Mouse (Mus musculus): ENCODE results near the gene Tnrc18. TPM values are rescaled to one million over a fixed set of nuclear protein-coding genes. Genes with fewer than 3 reads are reported as not detected.

Tnrc18 gene
- polyA plus RNA-seq, 1 experiment from 2014 or later: 40.4 TPM

GRCm38 (mm10) chr5:142786709-142787108, 30.8 kb downstream of the Tnrc18 start:
- Histone ChIP-seq H3K27ac (ENCODE audit: low read depth) (no peak overlapping the region), H3K9ac (no peak overlapping the region), H3K4me2 (no peak overlapping the region), H3K4me3 (ENCODE audit: low read depth, low read length) (no peak overlapping the region), H3K27me3 (ENCODE audit: insufficient read depth, low read length) (no peaks in the 10 kb centered on the region), H3K9me3 (ENCODE audit: low read depth, low read length) (no peaks in the 10 kb centered on the region), H3K36me3 (ENCODE audit: insufficient read depth) (peaks cover 67% of the 10 kb centered on the region), H3K4me1 (ENCODE audit: insufficient read depth) (no peaks in the 10 kb centered on the region; the same call in 1 of the 2 replicates)
- no peak for TF ChIP-seq CTCF (IDR thresholded peaks at IDR 0.05; ENCODE audit: low read depth)
- WGBS: 89% methylated on average over 5 of the region's 5 CpGs
- DNase-seq: no peak
- no peak for ATAC-seq (ENCODE audit: insufficient read depth)

GRCm38 (mm10) chr5:142786215-142786614, 31.2 kb downstream of the Tnrc18 start:
- Histone ChIP-seq H3K27me3 (ENCODE audit: insufficient read depth, low read length) (no peaks in the 10 kb centered on the region), H3K36me3 (ENCODE audit: insufficient read depth) (peaks cover 67% of the 10 kb centered on the region), H3K9ac (no peak overlapping the region), H3K9me3 (ENCODE audit: low read depth, low read length) (no peaks in the 10 kb centered on the region), H3K4me2 (no peak overlapping the region), H3K27ac (ENCODE audit: low read depth) (no peak overlapping the region), H3K4me1 (ENCODE audit: insufficient read depth) (no peaks in the 10 kb centered on the region; the same call in 1 of the 2 replicates), H3K4me3 (ENCODE audit: low read depth, low read length) (no peak overlapping the region)
- no peak for ATAC-seq (ENCODE audit: insufficient read depth)
- no peak for TF ChIP-seq CTCF (IDR thresholded peaks at IDR 0.05; ENCODE audit: low read depth)
- WGBS: 88% methylated on average over 3 of the region's 3 CpGs
- no peak for DNase-seq

- Histone ChIP-seq H3K9ac (no peak overlapping the region), H3K27me3 (ENCODE audit: insufficient read depth, low read length) (no peaks in the 10 kb centered on the region), H3K4me2 (no peak overlapping the region), H3K36me3 (ENCODE audit: insufficient read depth) (peaks cover 56% of the 10 kb centered on the region), H3K27ac (ENCODE audit: low read depth) (no peak overlapping the region), H3K4me3 (ENCODE audit: low read depth, low read length) (no peak overlapping the region), H3K9me3 (ENCODE audit: low read depth, low read length) (no peaks in the 10 kb centered on the region), H3K4me1 (ENCODE audit: insufficient read depth) (no peaks in the 10 kb centered on the region)
- DNase-seq (peak; percentile 32), ATAC-seq (ENCODE audit: insufficient read depth) (no peak; the same call in 1 of the 2 replicates)
- no peak for TF ChIP-seq CTCF (IDR thresholded peaks at IDR 0.05; ENCODE audit: low read depth)
- WGBS: 45% methylated on average over 7 of the region's 7 CpGs
These were observed 34.3 kb downstream of the Tnrc18 start for GRCm38 (mm10) chr5:142783142-142783540.

- no peak for TF ChIP-seq CTCF (IDR thresholded peaks at IDR 0.05; ENCODE audit: low read depth)
- no peaks in the 10 kb centered on the region for H3K4me1 ChIP-seq (ENCODE audit: insufficient read depth)
- no peak overlapping the region for H3K4me3 ChIP-seq (ENCODE audit: low read depth, low read length)
- no peak overlapping the region for H3K4me2 ChIP-seq
- H3K27ac ChIP-seq (ENCODE audit: low read depth): no peak overlapping the region
- no peaks in the 10 kb centered on the region for H3K9me3 ChIP-seq (ENCODE audit: low read depth, low read length)
- no peaks in the 10 kb centered on the region for H3K27me3 ChIP-seq (ENCODE audit: insufficient read depth, low read length)
- WGBS: 72% methylated on average over 8 of the region's 8 CpGs
- DNase-seq (no peak), ATAC-seq (ENCODE audit: insufficient read depth) (no peak)
- peaks cover 50% of the 10 kb centered on the region for H3K36me3 ChIP-seq (ENCODE audit: insufficient read depth)
- no peak overlapping the region for H3K9ac ChIP-seq
These were observed 34.9 kb downstream of the Tnrc18 start for GRCm38 (mm10) chr5:142782459-142783141.

DNA sequence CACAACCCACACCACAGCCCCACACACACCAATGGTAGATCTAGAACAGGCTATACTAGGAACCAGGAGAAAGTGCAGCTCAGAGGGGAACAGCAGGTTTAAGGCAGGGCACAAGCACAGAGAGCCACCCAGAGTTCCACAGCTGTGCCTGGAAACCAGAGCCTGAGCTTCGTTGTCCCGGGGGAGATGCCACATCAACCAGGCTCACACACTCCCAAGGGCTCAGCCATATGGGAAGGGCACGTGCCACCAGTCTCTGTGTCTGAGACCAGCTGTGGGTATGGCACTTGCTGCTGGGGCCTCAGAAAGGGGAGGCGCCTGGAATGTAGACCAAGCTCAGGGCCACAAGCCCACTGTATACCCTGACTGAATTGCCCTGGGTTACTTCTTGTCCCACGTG, 36.9 kb downstream of the Tnrc18 start:
- Histone ChIP-seq H3K27me3 (ENCODE audit: insufficient read depth, low read length) (no peaks in the 10 kb centered on the region), H3K4me2 (no peak overlapping the region), H3K4me1 (ENCODE audit: insufficient read depth) (no peaks in the 10 kb centered on the region), H3K27ac (ENCODE audit: low read depth) (no peak overlapping the region), H3K9me3 (ENCODE audit: low read depth, low read length) (no peaks in the 10 kb centered on the region), H3K36me3 (ENCODE audit: insufficient read depth) (peaks cover 53% of the 10 kb centered on the region), H3K9ac (no peak overlapping the region), H3K4me3 (ENCODE audit: low read depth, low read length) (no peak overlapping the region)
- 79% methylated on average over 5 of the region's 5 CpGs for WGBS
- DNase-seq (no peak), ATAC-seq (ENCODE audit: insufficient read depth) (no peak)
- TF ChIP-seq CTCF (IDR thresholded peaks at IDR 0.05; ENCODE audit: low read depth): no peak

DNA sequence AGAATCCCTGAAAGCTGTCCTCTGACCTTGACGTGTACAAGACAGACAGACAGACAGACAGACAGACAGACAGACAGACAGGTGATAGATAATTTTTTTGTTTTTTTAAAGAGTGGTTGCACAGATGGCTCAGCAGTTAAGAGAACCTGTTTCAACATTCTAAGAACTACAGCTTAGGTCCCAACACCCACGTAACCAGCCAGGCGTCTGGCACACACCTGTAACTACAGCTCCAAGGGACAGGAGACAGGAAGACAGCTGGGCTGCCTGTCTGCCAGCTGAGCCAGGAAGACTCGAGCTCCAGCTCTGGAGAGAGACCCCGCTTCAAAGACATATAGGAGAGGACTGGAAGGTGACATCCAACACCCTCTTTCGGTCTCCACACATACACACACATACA, 38.6 kb downstream of the Tnrc18 start:
- Histone ChIP-seq H3K4me2 (no peak overlapping the region), H3K27ac (ENCODE audit: low read depth) (no peak overlapping the region), H3K9me3 (ENCODE audit: low read depth, low read length) (no peaks in the 10 kb centered on the region), H3K27me3 (ENCODE audit: insufficient read depth, low read length) (no peaks in the 10 kb centered on the region), H3K9ac (no peak overlapping the region), H3K4me3 (ENCODE audit: low read depth, low read length) (no peak overlapping the region), H3K36me3 (ENCODE audit: insufficient read depth) (peaks cover 59% of the 10 kb centered on the region), H3K4me1 (ENCODE audit: insufficient read depth) (no peaks in the 10 kb centered on the region)
- no peak for ATAC-seq (ENCODE audit: insufficient read depth)
- no peak for TF ChIP-seq CTCF (IDR thresholded peaks at IDR 0.05; ENCODE audit: low read depth)
- DNase-seq: no peak
- WGBS: 63% methylated on average over 6 of the region's 6 CpGs

- no peak overlapping the region for H3K9ac ChIP-seq
- no peak for TF ChIP-seq CTCF (IDR thresholded peaks at IDR 0.05; ENCODE audit: low read depth)
- no peaks in the 10 kb centered on the region for H3K27me3 ChIP-seq (ENCODE audit: insufficient read depth, low read length)
- H3K9me3 ChIP-seq (ENCODE audit: low read depth, low read length): no peaks in the 10 kb centered on the region
- WGBS: 65% methylated on average over 8 of the region's 8 CpGs
- no peak overlapping the region for H3K27ac ChIP-seq (ENCODE audit: low read depth)
- no peak overlapping the region for H3K4me3 ChIP-seq (ENCODE audit: low read depth, low read length)
- H3K36me3 ChIP-seq (ENCODE audit: insufficient read depth): peaks cover 59% of the 10 kb centered on the region
- DNase-seq (no peak), ATAC-seq (ENCODE audit: insufficient read depth) (no peak)
- no peak overlapping the region for H3K4me2 ChIP-seq
- no peaks in the 10 kb centered on the region for H3K4me1 ChIP-seq (ENCODE audit: insufficient read depth)
These were observed 39.3 kb downstream of the Tnrc18 start for GRCm38 (mm10) chr5:142778135-142778534.
